Mouse (Mus musculus): ENCODE measurements around the gene Ctrb1.

Gene Ctrb1

GRCm38 (mm10) chr8:111717488-111717792, 26.6 kb upstream of the Ctrb1 start:
- DNase-seq (ENCODE audit: low read depth, low spot score) = no peak

- DNase-seq (ENCODE audit: low read depth, low spot score) = no peak
Measured at GRCm38 (mm10) chr8:111716603-111717487, 26.0 kb upstream of the Ctrb1 start.

- DNase-seq (ENCODE audit: low read depth, low spot score) = no peak
Measured at GRCm38 (mm10) chr8:111715514-111715913, 24.7 kb upstream of the Ctrb1 start.

- no peak for DNase-seq (ENCODE audit: low read depth, low spot score)
Measured at GRCm38 (mm10) chr8:111714295-111714694, 23.5 kb upstream of the Ctrb1 start.

- DNase-seq (ENCODE audit: low read depth, low spot score) = no peak
Measured at GRCm38 (mm10) chr8:111713817-111714216, 23.0 kb upstream of the Ctrb1 start.

- DNase-seq (ENCODE audit: low read depth, low spot score) = no peak
Measured at GRCm38 (mm10) chr8:111713291-111713690, 22.5 kb upstream of the Ctrb1 start.

- DNase-seq (ENCODE audit: low read depth, low spot score) = peak; percentile 80
Measured at GRCm38 (mm10) chr8:111712588-111712987, 21.8 kb upstream of the Ctrb1 start.

GRCm38 (mm10) chr8:111712135-111712534, 21.3 kb upstream of the Ctrb1 start:
- no peak for DNase-seq (ENCODE audit: low read depth, low spot score)

GRCm38 (mm10) chr8:111710777-111711485, 20.1 kb upstream of the Ctrb1 start:
- DNase-seq (ENCODE audit: low read depth, low spot score) = no peak

GRCm38 (mm10) chr8:111709223-111709622, 18.4 kb upstream of the Ctrb1 start:
- no peak for DNase-seq (ENCODE audit: low read depth, low spot score)

GRCm38 (mm10) chr8:111708265-111708664, 17.5 kb upstream of the Ctrb1 start:
- DNase-seq (ENCODE audit: low read depth, low spot score) = no peak

- no peak for DNase-seq (ENCODE audit: low read depth, low spot score)
Measured at GRCm38 (mm10) chr8:111705699-111706098, 14.9 kb upstream of the Ctrb1 start.

GRCm38 (mm10) chr8:111705222-111705621, 14.4 kb upstream of the Ctrb1 start:
- DNase-seq (ENCODE audit: low read depth, low spot score) = no peak

- no peak for DNase-seq (ENCODE audit: low read depth, low spot score)
Measured at GRCm38 (mm10) chr8:111704585-111704984, 13.8 kb upstream of the Ctrb1 start.

- no peak for DNase-seq (ENCODE audit: low read depth, low spot score)
Measured at GRCm38 (mm10) chr8:111701380-111701779, 10.6 kb upstream of the Ctrb1 start.

GRCm38 (mm10) chr8:111700740-111701139, 9.9 kb upstream of the Ctrb1 start:
- no peak for DNase-seq (ENCODE audit: low read depth, low spot score)

- no peak for DNase-seq (ENCODE audit: low read depth, low spot score)
Measured at GRCm38 (mm10) chr8:111700201-111700600, 9.4 kb upstream of the Ctrb1 start.

GRCm38 (mm10) chr8:111699035-111699434, 8.2 kb upstream of the Ctrb1 start:
- DNase-seq (ENCODE audit: low read depth, low spot score) = no peak

GRCm38 (mm10) chr8:111697655-111698054, 6.8 kb upstream of the Ctrb1 start:
- DNase-seq (ENCODE audit: low read depth, low spot score) = no peak

GRCm38 (mm10) chr8:111695441-111695840, 4.6 kb upstream of the Ctrb1 start:
- DNase-seq (ENCODE audit: low read depth, low spot score) = no peak

GRCm38 (mm10) chr8:111693261-111693741, 2.5 kb upstream of the Ctrb1 start:
- DNase-seq (ENCODE audit: low read depth, low spot score) = no peak

- DNase-seq (ENCODE audit: low read depth, low spot score) = no peak
Measured at GRCm38 (mm10) chr8:111686881-111687280, 3.9 kb downstream of the Ctrb1 start.

- DNase-seq (ENCODE audit: low read depth, low spot score) = no peak
Measured at GRCm38 (mm10) chr8:111682521-111682920, 8.3 kb downstream of the Ctrb1 start.
